Mouse (Mus musculus): ENCODE measurements around the gene Prdm2.

DNA sequence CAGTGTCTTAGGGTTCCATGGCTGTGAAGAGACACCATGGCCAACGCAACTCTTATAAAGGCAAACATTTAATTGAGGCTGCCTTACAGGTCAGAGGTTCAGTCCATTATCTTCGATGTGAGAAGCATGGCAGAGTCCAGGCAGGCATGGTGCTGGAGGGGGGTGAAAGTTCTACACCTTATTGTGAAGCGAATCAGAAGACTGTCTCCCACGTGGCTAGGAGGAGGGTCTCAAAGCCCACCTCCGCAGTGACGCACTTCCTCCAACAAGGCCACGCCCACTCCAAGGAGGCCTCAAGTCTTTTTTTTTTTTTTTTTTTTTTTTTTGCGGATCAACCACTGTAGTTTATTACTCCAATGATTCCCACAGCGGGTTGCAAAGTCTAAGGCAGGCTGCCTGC is 28.5 kb upstream of the Prdm2 start:
- TF ChIP-seq CTCF (IDR thresholded peaks at IDR 0.05; ENCODE audit: borderline replicate concordance, control insufficient read depth, extremely low read depth, insufficient read depth, low read length, poor library complexity) = no peak
- TF ChIP-seq POLR2A (IDR thresholded peaks at IDR 0.05; ENCODE audit: control insufficient read depth, extremely low read depth, insufficient read depth, low read length, poor library complexity) = no peak
